In the genomic region with DNA sequence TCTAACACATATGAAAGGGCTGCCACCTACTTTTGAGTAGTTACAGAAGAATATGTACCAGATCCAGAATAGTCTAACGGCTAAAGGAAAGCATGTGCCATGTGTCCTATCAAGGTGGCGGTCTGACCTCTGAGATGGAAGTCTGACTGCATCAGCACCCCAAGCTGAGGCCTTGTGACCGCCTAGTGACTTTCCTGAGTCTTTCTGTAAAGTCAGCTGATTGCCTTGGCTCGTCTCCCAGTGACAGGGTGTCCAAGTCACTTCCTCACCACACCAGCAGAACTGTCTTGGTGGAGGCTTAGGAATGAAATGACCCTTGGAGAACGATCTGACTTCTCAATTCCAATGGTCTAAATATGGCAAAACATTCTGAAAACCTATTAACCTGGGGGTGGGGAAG, we compare ENCODE assay signal across 10 mouse cellular contexts.
DNase-seq lines count a peak whose midpoint lies in the region; ATAC-seq lines count a peak whose summit lies in the region.
"Had no signal": no experiment of that assay in that cellular context is flagged by ENCODE, and none has a peak within 500 bp of the region (broad histone marks: within the 10 kb centered on the region; RNA-seq: fewer than 3 reads in every experiment).

No protein-coding gene starts in this region.

- no peaks in the 10 kb centered on the region for H3K36me3 ChIP-seq in hindbrain, embryonic 12.5 days
- H3K36me3 ChIP-seq: heart, embryonic 15.5 days had no signal

- no peak overlapping the region for H3K9ac ChIP-seq in hindbrain, embryonic 12.5 days
- H3K9ac ChIP-seq: heart, embryonic 15.5 days had no signal

- no peak overlapping the region for H3K4me2 ChIP-seq in hindbrain, embryonic 12.5 days (replicated peaks)
- H3K4me2 ChIP-seq: heart, embryonic 15.5 days had no signal

- no peak for ATAC-seq in hindbrain, embryonic 12.5 days (ENCODE audit: low FRiP score)

- no peaks in the 10 kb centered on the region for H3K4me1 ChIP-seq in hindbrain, embryonic 12.5 days

- WGBS in hindbrain, embryonic 12.5 days, result 89% methylated on average over 5 of the region's 5 CpGs

- H3K9me3 ChIP-seq in hindbrain, embryonic 12.5 days (replicated peaks), result no peaks in the 10 kb centered on the region
- H3K9me3 ChIP-seq: heart, embryonic 15.5 days had no signal

- no peak overlapping the region for H3K27ac ChIP-seq in hindbrain, embryonic 12.5 days
- H3K27ac ChIP-seq: heart, embryonic 15.5 days had no signal

- H3K27me3 ChIP-seq in hindbrain, embryonic 12.5 days, result no peaks in the 10 kb centered on the region
- H3K27me3 ChIP-seq: heart, embryonic 15.5 days had no signal

- intact Hi-C loops in left cerebral cortex, postnatal 10 days (cut with DNase I), result no loop called here
- intact Hi-C loops in heart, postnatal 10 days (cut with DNase I), result loop anchor here (5.0 kb wide), 1 partner anchor 66 kb away; no protein-coding TSS in a partner anchor

- peak; percentile 33 to 58 for DNase-seq in left cerebral cortex, postnatal 10 days (ENCODE audit: extremely low spot score in 1 of 2, low spot score in 2 of 2)
- DNase-seq in left cerebral cortex, adult 18-20 months (ENCODE audit: low spot score in 2 of 2), result no peak
- peak; percentile 38 for DNase-seq in adrenal gland, postnatal 25 days
- peak; percentile 54 to 55 for DNase-seq in heart, postnatal 10 days
- DNase-seq in lung, postnatal 36 days, result peak; percentile 82
- no peak for DNase-seq in thymus, postnatal 10 days (ENCODE audit: low spot score in 2 of 2)
- DNase-seq: right cerebral cortex, adult 18-20 months; thymus, adult 18-20 months had no signal

- no peak overlapping the region for H3K4me3 ChIP-seq in hindbrain, embryonic 12.5 days
- H3K4me3 ChIP-seq: heart, embryonic 15.5 days had no signal

Comparison
In these comparisons a context has a peak if more than half of its experiments do, and no peak if none do; other contexts are left out.
1. DNase-seq: peak in left cerebral cortex, postnatal 10 days (2 of 2), adrenal gland, postnatal 25 days (single experiment), heart, postnatal 10 days (2 of 2) and lung, postnatal 36 days (single experiment); none in left cerebral cortex, adult 18-20 months (0 of 2) and thymus, postnatal 10 days (0 of 2).